Mouse (Mus musculus): ENCODE measurements around the gene Mpst. TPM values are rescaled to one million over a fixed set of nuclear protein-coding genes. Genes with fewer than 3 reads are reported as not detected.

The Mpst gene
- polyA plus RNA-seq, 1 experiment, result 97.7 TPM

DNA sequence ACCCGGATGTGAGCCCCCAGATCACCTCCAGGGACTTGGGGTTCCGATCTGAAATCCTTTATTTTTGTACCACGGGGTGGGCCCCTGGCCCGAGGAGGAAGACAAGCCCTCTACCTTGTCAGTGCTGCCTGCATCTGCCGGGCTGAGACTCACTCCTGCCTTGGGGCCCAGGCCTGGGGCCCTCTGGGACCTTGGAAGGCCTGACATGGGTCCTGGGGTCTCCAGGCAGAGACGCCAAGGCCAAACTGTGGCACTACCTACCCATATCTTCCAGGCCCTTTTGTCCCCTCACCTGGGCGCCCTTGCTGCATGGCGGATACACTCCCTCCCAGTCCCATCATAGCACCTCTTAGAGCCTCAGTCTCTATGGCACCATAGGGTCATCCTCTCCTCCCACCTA lies 32.3 kb downstream of the Mpst start:
- no peak for DNase-seq (ENCODE audit: low read depth in 1 of 2, low spot score in 2 of 2)
- 79% methylated on average over 8 of the region's 8 CpGs for WGBS
- TF ChIP-seq CTCF (IDR thresholded peaks at IDR 0.05; ENCODE audit: extremely low read depth, insufficient read depth, insufficient read length, insufficient replicate concordance), result no peak
- H3K27ac ChIP-seq (ENCODE audit: insufficient read depth, low read length), result no peak overlapping the region
- no peaks in the 10 kb centered on the region; the same call in 1 of the 2 replicates for H3K4me1 ChIP-seq (ENCODE audit: control insufficient read depth, insufficient read depth, insufficient read length)
- no peaks in the 10 kb centered on the region for H3K27me3 ChIP-seq (ENCODE audit: control insufficient read depth, insufficient read depth, low read length)
- H3K36me3 ChIP-seq (ENCODE audit: control insufficient read depth, insufficient read depth, low read length), result no peaks in the 10 kb centered on the region
- H3K4me3 ChIP-seq (ENCODE audit: extremely low read depth, insufficient read depth, insufficient read length), result no peak overlapping the region

DNA sequence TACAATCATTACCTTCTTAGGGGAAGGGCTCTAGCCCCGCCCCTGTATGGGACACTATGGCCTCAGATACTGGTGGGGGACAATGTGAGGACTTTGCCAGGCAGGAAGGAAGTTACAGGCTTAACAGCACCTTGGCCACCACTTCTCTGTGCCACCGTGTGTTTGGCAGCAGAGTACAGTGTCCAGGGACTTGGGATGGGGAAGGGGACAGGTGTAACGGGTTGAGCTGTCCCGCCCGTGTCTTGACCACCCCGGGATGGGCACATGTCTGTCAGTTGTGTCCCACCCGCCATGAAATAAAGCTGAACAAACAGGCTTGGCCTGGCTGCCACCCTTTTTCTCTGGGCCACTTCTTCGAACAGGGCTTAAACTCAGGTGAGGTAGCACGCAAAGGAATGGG lies 32.8 kb downstream of the Mpst start:
- H3K4me1 ChIP-seq (ENCODE audit: control insufficient read depth, insufficient read depth, insufficient read length), result no peaks in the 10 kb centered on the region; the same call in 1 of the 2 replicates
- WGBS, result 78% methylated on average over 9 of the region's 9 CpGs
- DNase-seq (ENCODE audit: low read depth in 1 of 2, low spot score in 2 of 2), result no peak

DNA sequence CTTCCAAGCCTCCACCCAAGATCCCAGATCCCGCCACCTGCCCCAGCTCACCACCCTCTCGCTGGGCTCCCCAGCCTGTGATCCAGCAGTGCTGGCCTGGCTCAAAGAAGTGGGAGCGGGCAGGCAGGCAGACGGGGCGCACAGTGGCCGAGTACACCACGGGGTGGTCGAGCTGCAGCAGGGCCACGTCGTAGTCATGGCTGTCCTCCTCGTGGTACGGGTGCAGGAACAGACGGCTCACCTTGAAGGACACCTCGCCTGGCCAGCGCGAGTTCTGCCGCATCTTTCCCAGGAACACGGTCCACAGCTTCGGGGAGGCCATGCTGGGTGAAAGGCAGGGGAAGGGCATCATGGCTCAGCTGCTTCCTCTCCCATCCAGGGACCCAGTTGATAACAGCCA lies 36.0 kb downstream of the Mpst start:
- DNase-seq (ENCODE audit: low read depth in 1 of 2, low spot score in 2 of 2), result no peak
- no peak overlapping the region for H3K27ac ChIP-seq (ENCODE audit: insufficient read depth, low read length)
- TF ChIP-seq CTCF (IDR thresholded peaks at IDR 0.05; ENCODE audit: extremely low read depth, insufficient read depth, insufficient read length, insufficient replicate concordance) (no peak), POLR2A (IDR thresholded peaks at IDR 0.05; ENCODE audit: low read depth, low read length) (no peak)

More for the DNA sequence above, 32.8 kb downstream of the Mpst start:
- no peak for TF ChIP-seq CTCF (IDR thresholded peaks at IDR 0.05; ENCODE audit: extremely low read depth, insufficient read depth, insufficient read length, insufficient replicate concordance)
- TF ChIP-seq POLR2A (IDR thresholded peaks at IDR 0.05; ENCODE audit: low read depth, low read length), result no peak
- no peak overlapping the region for H3K27ac ChIP-seq (ENCODE audit: insufficient read depth, low read length)
- H3K27me3 ChIP-seq (ENCODE audit: control insufficient read depth, insufficient read depth, low read length), result no peaks in the 10 kb centered on the region
- no peak overlapping the region for H3K4me3 ChIP-seq (ENCODE audit: extremely low read depth, insufficient read depth, insufficient read length)
- no peaks in the 10 kb centered on the region for H3K36me3 ChIP-seq (ENCODE audit: control insufficient read depth, insufficient read depth, low read length)

DNA sequence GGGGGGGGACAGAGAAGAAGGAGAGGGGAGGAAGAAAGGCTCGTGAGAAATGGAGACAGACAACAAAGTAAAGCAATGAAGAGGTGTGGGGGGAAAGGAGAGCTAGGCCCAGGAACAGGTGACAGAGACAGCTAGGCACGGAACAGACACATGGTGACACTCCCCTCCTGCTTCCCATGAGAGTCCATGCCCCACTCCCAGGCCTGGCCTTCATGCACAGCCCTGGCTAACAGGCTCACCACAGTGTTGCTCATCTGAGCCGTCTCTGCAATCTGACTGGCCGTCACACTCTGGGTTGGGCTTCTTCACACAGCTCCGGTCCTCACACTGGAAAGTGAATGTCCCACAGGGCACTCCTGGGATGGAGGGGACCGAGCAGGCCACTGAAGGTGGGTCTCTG lies 37.6 kb downstream of the Mpst start:
- TF ChIP-seq POLR2A (IDR thresholded peaks at IDR 0.05; ENCODE audit: low read depth, low read length) (no peak), CTCF (IDR thresholded peaks at IDR 0.05; ENCODE audit: extremely low read depth, insufficient read depth, insufficient read length, insufficient replicate concordance) (no peak)
- Histone ChIP-seq H3K36me3 (ENCODE audit: control insufficient read depth, insufficient read depth, low read length) (no peaks in the 10 kb centered on the region), H3K27ac (ENCODE audit: insufficient read depth, low read length) (no peak overlapping the region), H3K4me3 (ENCODE audit: extremely low read depth, insufficient read depth, insufficient read length) (no peak overlapping the region), H3K4me1 (ENCODE audit: control insufficient read depth, insufficient read depth, insufficient read length) (no peaks in the 10 kb centered on the region; the same call in 1 of the 2 replicates), H3K27me3 (ENCODE audit: control insufficient read depth, insufficient read depth, low read length) (no peaks in the 10 kb centered on the region)
- 85% methylated on average over 6 of the region's 6 CpGs for WGBS
- no peak for DNase-seq (ENCODE audit: low read depth in 1 of 2, low spot score in 2 of 2)

More for the DNA sequence above, 36.0 kb downstream of the Mpst start:
- 92% methylated on average over 19 of the region's 19 CpGs for WGBS
- Histone ChIP-seq H3K27me3 (ENCODE audit: control insufficient read depth, insufficient read depth, low read length) (no peaks in the 10 kb centered on the region), H3K4me1 (ENCODE audit: control insufficient read depth, insufficient read depth, insufficient read length) (no peaks in the 10 kb centered on the region), H3K4me3 (ENCODE audit: extremely low read depth, insufficient read depth, insufficient read length) (no peak overlapping the region), H3K36me3 (ENCODE audit: control insufficient read depth, insufficient read depth, low read length) (no peaks in the 10 kb centered on the region)

DNA sequence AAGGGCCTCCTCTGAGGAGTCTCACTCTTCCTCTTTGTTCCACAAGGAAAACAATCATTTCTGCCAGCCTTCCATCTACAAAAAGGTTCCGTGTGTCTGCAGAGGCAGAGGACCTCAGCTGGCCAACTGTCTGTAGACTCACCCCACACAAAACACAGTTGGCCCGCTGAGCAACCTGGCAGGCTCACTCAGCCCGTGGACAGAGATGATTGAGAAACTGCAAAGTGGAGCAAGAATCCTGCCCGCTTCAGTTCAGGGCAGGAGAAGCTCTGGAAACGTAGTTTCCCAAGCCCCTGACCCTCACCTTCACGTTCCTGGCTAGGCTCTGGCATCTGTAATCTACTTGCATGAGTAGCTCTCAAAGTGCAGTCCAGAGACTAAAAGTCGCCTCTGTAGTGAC lies 40.9 kb downstream of the Mpst start:
- 63% methylated on average over 7 of the region's 7 CpGs for WGBS
- no peak for TF ChIP-seq POLR2A (IDR thresholded peaks at IDR 0.05; ENCODE audit: low read depth, low read length)
- no peak for TF ChIP-seq CTCF (IDR thresholded peaks at IDR 0.05; ENCODE audit: extremely low read depth, insufficient read depth, insufficient read length, insufficient replicate concordance)
- H3K4me1 ChIP-seq (ENCODE audit: control insufficient read depth, insufficient read depth, insufficient read length), result no peaks in the 10 kb centered on the region; the same call in 1 of the 2 replicates
- DNase-seq (ENCODE audit: low read depth in 1 of 2, low spot score in 2 of 2), result no peak
- no peaks in the 10 kb centered on the region for H3K36me3 ChIP-seq (ENCODE audit: control insufficient read depth, insufficient read depth, low read length)
- H3K4me3 ChIP-seq (ENCODE audit: extremely low read depth, insufficient read depth, insufficient read length), result no peak overlapping the region
- H3K27me3 ChIP-seq (ENCODE audit: control insufficient read depth, insufficient read depth, low read length), result no peaks in the 10 kb centered on the region
- H3K27ac ChIP-seq (ENCODE audit: insufficient read depth, low read length), result no peak overlapping the region

DNA sequence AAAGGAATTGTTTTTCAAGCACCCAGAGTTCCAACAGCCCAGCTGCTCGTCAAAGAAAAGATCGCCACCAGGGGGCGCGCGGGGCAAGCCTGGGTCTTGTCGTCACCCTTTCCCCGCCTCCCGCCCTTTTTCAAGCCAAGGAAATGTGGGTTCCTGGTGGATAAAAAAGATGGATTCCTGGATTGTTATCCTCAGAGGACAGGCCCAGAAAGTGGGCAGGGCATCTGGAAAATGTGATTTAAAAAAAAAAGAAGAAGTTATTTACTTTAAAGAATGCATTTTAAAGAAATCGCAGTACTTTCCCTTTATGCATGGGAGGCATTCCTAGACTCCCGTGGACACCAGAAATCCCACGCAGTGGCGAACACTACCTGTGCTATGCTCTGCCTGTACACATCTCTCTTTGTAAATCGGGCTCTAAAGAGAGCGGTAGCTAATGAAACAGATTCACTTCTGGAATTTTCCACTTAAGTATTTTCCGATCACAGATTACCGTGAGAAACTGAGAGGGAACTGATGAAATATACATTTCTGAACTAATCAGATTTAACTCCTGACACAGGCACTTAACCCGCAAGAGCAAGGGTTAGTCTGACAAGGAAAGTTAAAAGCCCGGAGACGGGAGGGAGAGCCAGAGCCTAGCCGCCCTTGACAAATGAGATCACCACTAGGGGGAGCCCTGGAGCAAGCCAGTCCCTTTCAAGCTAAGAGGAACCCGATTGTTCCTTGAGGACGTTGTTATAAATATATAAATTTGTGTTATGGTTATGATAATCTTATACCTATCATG lies 41.7 kb downstream of the Mpst start:
- peak; percentile 64 to 87 for DNase-seq (ENCODE audit: low read depth in 1 of 2, low spot score in 2 of 2)
- no peaks in the 10 kb centered on the region for H3K36me3 ChIP-seq (ENCODE audit: control insufficient read depth, insufficient read depth, low read length)
- no peaks in the 10 kb centered on the region; the same call in 1 of the 2 replicates for H3K4me1 ChIP-seq (ENCODE audit: control insufficient read depth, insufficient read depth, insufficient read length)

DNA sequence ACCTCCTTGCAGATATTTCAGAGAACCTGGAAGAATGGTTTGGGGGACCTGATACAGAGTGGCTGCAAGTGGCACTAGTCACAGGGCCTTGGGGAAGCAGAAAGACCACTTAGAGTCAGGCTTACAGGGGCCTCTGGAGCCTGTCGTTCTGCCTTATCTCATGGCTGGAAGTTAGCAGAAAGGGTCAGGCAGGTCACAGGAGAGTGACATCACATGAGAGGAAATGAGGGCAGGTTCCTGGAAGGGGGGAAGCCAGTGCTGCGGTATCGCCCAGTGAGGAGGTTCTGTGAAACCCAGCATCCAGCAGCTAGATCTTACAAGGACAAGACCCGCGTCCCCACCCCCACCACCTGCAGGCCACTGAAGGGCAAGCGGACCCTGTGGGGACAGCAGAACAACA lies 42.9 kb downstream of the Mpst start:
- no peaks in the 10 kb centered on the region for H3K27me3 ChIP-seq (ENCODE audit: control insufficient read depth, insufficient read depth, low read length)
- 43% methylated on average over 6 of the region's 6 CpGs for WGBS
- H3K36me3 ChIP-seq (ENCODE audit: control insufficient read depth, insufficient read depth, low read length), result no peaks in the 10 kb centered on the region
- TF ChIP-seq CTCF (IDR thresholded peaks at IDR 0.05; ENCODE audit: extremely low read depth, insufficient read depth, insufficient read length, insufficient replicate concordance) (no peak), POLR2A (IDR thresholded peaks at IDR 0.05; ENCODE audit: low read depth, low read length) (no peak)
- no peak for DNase-seq (ENCODE audit: low read depth in 1 of 2, low spot score in 2 of 2)
- no peak overlapping the region for H3K4me3 ChIP-seq (ENCODE audit: extremely low read depth, insufficient read depth, insufficient read length)
- no peaks in the 10 kb centered on the region; the same call in 1 of the 2 replicates for H3K4me1 ChIP-seq (ENCODE audit: control insufficient read depth, insufficient read depth, insufficient read length)
- H3K27ac ChIP-seq (ENCODE audit: insufficient read depth, low read length), result peak overlapping the region; percentile 9; the same call in 1 of the 2 replicates

More for the DNA sequence above, 41.7 kb downstream of the Mpst start:
- WGBS, result under 1% methylated on average over 22 of the region's 22 CpGs
- TF ChIP-seq POLR2A (IDR thresholded peaks at IDR 0.05; ENCODE audit: low read depth, low read length), result no peak
- peak; percentile 96 for TF ChIP-seq CTCF (IDR thresholded peaks at IDR 0.05; ENCODE audit: extremely low read depth, insufficient read depth, insufficient read length, insufficient replicate concordance)
- no peaks in the 10 kb centered on the region for H3K27me3 ChIP-seq (ENCODE audit: control insufficient read depth, insufficient read depth, low read length)
- H3K27ac ChIP-seq (ENCODE audit: insufficient read depth, low read length), result peak overlapping the region; percentile 12; the same call in 1 of the 2 replicates
- H3K4me3 ChIP-seq (ENCODE audit: extremely low read depth, insufficient read depth, insufficient read length), result peak overlapping the region; percentile 46; the same call in 1 of the 2 replicates

Measured in spleen, adult 2 months (tissue).